Mouse (Mus musculus) right cerebral cortex, postnatal 10 days (tissue): ENCODE measurements at regions not wholly inside any gene's neighbourhood (a gene's known extent, or its start where the extent isn't known, plus 50 kb on each side); places are given as distances from the start of the nearest gene placed in this dataset.
"Not testable (repeated sequence)": the region's sequence is repeated elsewhere in the genome, so short reads cannot be mapped to it uniquely, and the experiment has no call there.

Source experiments
- DNase-seq, 2 experiments: peaks; one replicate each; pipeline ENCODE4 v3.0.0; 2021; ENCODE audit warnings: low spot score in 2 of 2

GRCm38 (mm10) chrX:14792261-14792660, 581.3 kb downstream of the H2al1n start:
- DNase-seq, result not testable (repeated sequence)

GRCm38 (mm10) chrX:14835862-14836261, 624.9 kb downstream of the H2al1n start:
- peak; percentile 17 to 18 for DNase-seq

GRCm38 (mm10) chrX:14839740-14840419, 628.9 kb downstream of the H2al1n start:
- peak; percentile 22 to 26 for DNase-seq

- no peak for DNase-seq
Observed at GRCm38 (mm10) chrX:14840420-14840757, 629.4 kb downstream of the H2al1n start.

GRCm38 (mm10) chrX:14845353-14845752, 634.4 kb downstream of the H2al1n start:
- no peak for DNase-seq

GRCm38 (mm10) chrX:14884612-14885011, 673.7 kb downstream of the H2al1n start:
- peak; percentile 56 to 76 for DNase-seq
